Mouse (Mus musculus) forebrain, embryonic 10.5 days (tissue): ENCODE data around the gene Mfsd9. TPM values are rescaled to one million over a fixed set of nuclear protein-coding genes. Genes with fewer than 3 reads are reported as not detected.

Experiments
- DNase-seq: peaks from one replicate; pipeline ENCODE4 v3.0.0-alpha.2; 2017; ENCODE audit warnings: low spot score; ENCODE audit errors: extremely low spot score
- H3K27ac ChIP-seq: fragments of 300-500 bp; sonication (generic); 2 replicates; pipeline ENCODE4 v1.5.1; 2016; ENCODE audit warnings: mild to moderate bottlenecking
- H3K27me3 ChIP-seq: fragments of 300-500 bp; sonication (generic); 2 replicates; pipeline ENCODE4 v1.6.1; 2016; ENCODE audit warnings: mild to moderate bottlenecking; ENCODE audit not compliant: poor library complexity, severe bottlenecking
- H3K36me3 ChIP-seq: fragments of 300-500 bp; sonication (generic); replicated peaks from 2 replicates; pipeline ENCODE4 v1.6.1; 2016; ENCODE audit warnings: mild to moderate bottlenecking, moderate library complexity
- H3K4me1 ChIP-seq: fragments of 300-500 bp; sonication (generic); 2 replicates; pipeline ENCODE4 v1.6.1; 2016
- H3K4me3 ChIP-seq: fragments of 300-500 bp; sonication (generic); 2 replicates; pipeline ENCODE4 v1.5.1; 2016; ENCODE audit warnings: mild to moderate bottlenecking, moderate library complexity
- H3K9me3 ChIP-seq: fragments of 300-500 bp; sonication (generic); 2 replicates; pipeline ENCODE4 v1.6.1; 2016; ENCODE audit warnings: mild to moderate bottlenecking, moderate library complexity
- WGBS: fragments of 180-500 bp; shearing (Covaris S2); methylation state at CpG from one replicate; pipeline ENCODE4 v1.1.7; 2016; 5-methylcytosine and 5-hydroxymethylcytosine counted together
- polyA plus RNA-seq: library from polyadenylated mRNA; unstranded; fragments of >200 nt; fragmentation: Nextera tagmentation; extraction: Ambion mirVana; gene quantifications from 2 replicates; pipeline ENCODE4 v1.2.1, GENCODE M21; 2016

Mfsd9 gene
- polyA plus RNA-seq, 1 experiment from 2014 or later, result 2.7 TPM

- 91% methylated on average over 1 of the region's 1 CpGs for WGBS
- H3K27ac ChIP-seq, result no peak overlapping the region
These were observed 61.9 kb downstream of the Mfsd9 start for GRCm38 (mm10) chr1:40728636-40729035.

GRCm38 (mm10) chr1:40727404-40727803 is 63.1 kb downstream of the Mfsd9 start:
- DNase-seq, result no peak
- Histone ChIP-seq H3K4me1 (peaks cover 8% of the 10 kb centered on the region), H3K27me3 (no peaks in the 10 kb centered on the region), H3K9me3 (no peaks in the 10 kb centered on the region), H3K36me3 (no peaks in the 10 kb centered on the region), H3K4me3 (no peak overlapping the region), H3K27ac (no peak overlapping the region)
- 90% methylated on average over 7 of the region's 7 CpGs for WGBS

More at GRCm38 (mm10) chr1:40728636-40729035, 61.9 kb downstream of the Mfsd9 start:
- Histone ChIP-seq H3K27me3 (no peaks in the 10 kb centered on the region), H3K36me3 (no peaks in the 10 kb centered on the region), H3K4me3 (no peak overlapping the region), H3K4me1 (peaks cover 8% of the 10 kb centered on the region), H3K9me3 (no peaks in the 10 kb centered on the region)
- DNase-seq, result no peak

- Histone ChIP-seq H3K4me3 (no peak overlapping the region), H3K36me3 (no peaks in the 10 kb centered on the region), H3K4me1 (peaks cover 8% of the 10 kb centered on the region), H3K27ac (no peak overlapping the region), H3K27me3 (no peaks in the 10 kb centered on the region), H3K9me3 (no peaks in the 10 kb centered on the region)
- DNase-seq, result no peak
- WGBS, result 92% methylated on average over 10 of the region's 10 CpGs
These were observed 64.4 kb downstream of the Mfsd9 start for GRCm38 (mm10) chr1:40726051-40726450.

Other genes starting within 250 kb of the Mfsd9 start
- gene Slc9a4, start 210.6 kb downstream of the Mfsd9 start, polyA plus RNA-seq, result not detected in 2 replicates
- not detected in 2 replicates for gene Slc9a2, start 110.1 kb downstream of the Mfsd9 start, polyA plus RNA-seq
- gene Tmem182, start 14.9 kb upstream of the Mfsd9 start, polyA plus RNA-seq, result not detected in 2 replicates